Mouse (Mus musculus): ENCODE data around the gene Mcpt4. TPM values are rescaled to one million over a fixed set of nuclear protein-coding genes. Genes with fewer than 3 reads are reported as not detected.

Gene Mcpt4
- total and polyA plus RNA-seq, 3 experiments = not detected

- Histone ChIP-seq H3K79me2 (replicated peaks; ENCODE audit: control insufficient read depth, extremely low read depth, insufficient read depth, poor library complexity, severe bottlenecking) (no peaks in the 10 kb centered on the region), H3K27ac (ENCODE audit: insufficient read depth, low read depth) (no peak within 1 kb of the TSS), H3K36me3 (replicated peaks in 1 of 2; ENCODE audit: control insufficient read depth in 1 of 2, insufficient read depth in 1 of 2, low read length in 1 of 2) (no peaks in the 10 kb centered on the region), H3K4me2 (ENCODE audit: insufficient read depth, low read depth, poor library complexity, severe bottlenecking) (no peak within 1 kb of the TSS), H3K4me3 (replicated peaks in 1 of 3; ENCODE audit: low read depth in 2 of 3, low read length in 2 of 3, poor library complexity in 1 of 3) (no peak within 1 kb of the TSS), H3K27me3 (replicated peaks) (peaks cover 4% of the 10 kb centered on the region), H3K9ac (ENCODE audit: insufficient read depth, low read depth) (no peak within 1 kb of the TSS), H3K4me1 (ENCODE audit: control insufficient read depth in 1 of 2, insufficient read depth in 2 of 2) (peaks cover 0 to 4% of the 10 kb centered on the region in 2 experiments; a peak in 2 of 4 replicates), H3K9me3 (replicated peaks; ENCODE audit: low read length) (no peaks in the 10 kb centered on the region)
- no peak for DNase-seq (ENCODE audit: extremely low read depth)
- in situ Hi-C loops (cut with MboI; ENCODE audit: low pct_ligation_motif_present, low pct_unique_long_range_greater_than_20kb, low sequenced_read_pairs) = no loop called here
- dilution Hi-C loops (cut with MboI; ENCODE audit: extremely low pct_ligation_motif_present, extremely low pct_unique_long_range_greater_than_20kb, low sequenced_read_pairs) = no loop called here
- TF ChIP-seq ZKSCAN1 (IDR thresholded peaks at IDR 0.05; ENCODE audit: borderline replicate concordance, low read depth, low read length) = no peak
- no peak for TF ChIP-seq MAZ (IDR thresholded peaks at IDR 0.05; ENCODE audit: low read depth, low read length)
- TF ChIP-seq RCOR1 (conservative IDR thresholded peaks at IDR 0.05; ENCODE audit: low read depth, low read length) = no peak
- TF ChIP-seq CTCF (conservative IDR thresholded peaks at IDR 0.05 in 1 of 2, IDR thresholded peaks at IDR 0.05 in 1 of 2; ENCODE audit: low read depth in 2 of 2, low read length in 2 of 2) = no peak
- no peak for TF ChIP-seq TBP (conservative IDR thresholded peaks at IDR 0.05; ENCODE audit: low read depth, low read length)
These were observed 40.3 kb upstream of the Mcpt4 start, which contains the start of gene Ctsg for GRCm38 (mm10) chr14:56102386-56102785. TSS of gene Ctsg (minus strand) at chr14:56102574.

- Histone ChIP-seq H3K79me2 (replicated peaks; ENCODE audit: control insufficient read depth, extremely low read depth, insufficient read depth, poor library complexity, severe bottlenecking) (no peaks in the 10 kb centered on the region), H3K9ac (ENCODE audit: insufficient read depth, low read depth) (no peak overlapping the region), H3K4me3 (replicated peaks in 1 of 3; ENCODE audit: low read depth in 2 of 3, low read length in 2 of 3, poor library complexity in 1 of 3) (no peak overlapping the region), H3K9me3 (replicated peaks; ENCODE audit: low read length) (no peaks in the 10 kb centered on the region), H3K36me3 (replicated peaks in 1 of 2; ENCODE audit: control insufficient read depth in 1 of 2, insufficient read depth in 1 of 2, low read length in 1 of 2) (no peaks in the 10 kb centered on the region), H3K27me3 (replicated peaks) (peaks cover 2% of the 10 kb centered on the region), H3K4me1 (ENCODE audit: control insufficient read depth in 1 of 2, insufficient read depth in 2 of 2) (peaks cover 0 to 6% of the 10 kb centered on the region in 2 experiments; a peak in 2 of 4 replicates), H3K4me2 (ENCODE audit: insufficient read depth, low read depth, poor library complexity, severe bottlenecking) (no peak overlapping the region), H3K27ac (ENCODE audit: insufficient read depth, low read depth) (no peak overlapping the region)
- dilution Hi-C loops (cut with MboI; ENCODE audit: extremely low pct_ligation_motif_present, extremely low pct_unique_long_range_greater_than_20kb, low sequenced_read_pairs) (no loop called here), in situ Hi-C loops (cut with MboI; ENCODE audit: low pct_ligation_motif_present, low pct_unique_long_range_greater_than_20kb, low sequenced_read_pairs) (no loop called here)
- DNase-seq (ENCODE audit: extremely low read depth) = peak; percentile 74
- peak; percentile 61 to 98; a peak in 3 of 4 replicates for TF ChIP-seq CTCF (conservative IDR thresholded peaks at IDR 0.05 in 1 of 2, IDR thresholded peaks at IDR 0.05 in 1 of 2; ENCODE audit: low read depth in 2 of 2, low read length in 2 of 2)
- peak; percentile 18; the same call in 1 of the 2 replicates for TF ChIP-seq ZC3H11A (IDR thresholded peaks at IDR 0.05; ENCODE audit: low read depth, low read length)
- no peak for TF ChIP-seq ELF1 (IDR thresholded peaks at IDR 0.05; ENCODE audit: low read depth, low read length)
- peak; percentile 38; the same call in 1 of the 2 replicates for TF ChIP-seq IRF4 (IDR thresholded peaks at IDR 0.05; ENCODE audit: low read depth, low read length)
- TF ChIP-seq SMC3 (IDR thresholded peaks at IDR 0.05; ENCODE audit: low read depth, low read length) = peak; percentile 84
- no peak for TF ChIP-seq POLR2AphosphoS2 (IDR thresholded peaks at IDR 0.05; ENCODE audit: low read depth, low read length)
- no peak for TF ChIP-seq PAX5 (IDR thresholded peaks at IDR 0.05; ENCODE audit: low read length)
- no peak for TF ChIP-seq TCF12 (IDR thresholded peaks at IDR 0.05; ENCODE audit: low read depth, low read length)
- TF ChIP-seq MEF2A (IDR thresholded peaks at IDR 0.05; ENCODE audit: borderline replicate concordance, low read depth, low read length) = no peak
- TF ChIP-seq NELFE (IDR thresholded peaks at IDR 0.05; ENCODE audit: low read depth, low read length) = peak; percentile 75; the same call in 1 of the 2 replicates
- peak; percentile 51 for TF ChIP-seq RAD21 (IDR thresholded peaks at IDR 0.05; ENCODE audit: low read depth, low read length)
- 0 out of 2 replicates have a peak, but pooled peaks have one; percentile 8 for TF ChIP-seq JUND (conservative IDR thresholded peaks at IDR 0.05; ENCODE audit: low read depth, low read length)
These were observed 36.8 kb upstream of the Mcpt4 start for GRCm38 (mm10) chr14:56098940-56099339.
